8 mouse cellular contexts compared by ENCODE assay signal in the genomic region with DNA sequence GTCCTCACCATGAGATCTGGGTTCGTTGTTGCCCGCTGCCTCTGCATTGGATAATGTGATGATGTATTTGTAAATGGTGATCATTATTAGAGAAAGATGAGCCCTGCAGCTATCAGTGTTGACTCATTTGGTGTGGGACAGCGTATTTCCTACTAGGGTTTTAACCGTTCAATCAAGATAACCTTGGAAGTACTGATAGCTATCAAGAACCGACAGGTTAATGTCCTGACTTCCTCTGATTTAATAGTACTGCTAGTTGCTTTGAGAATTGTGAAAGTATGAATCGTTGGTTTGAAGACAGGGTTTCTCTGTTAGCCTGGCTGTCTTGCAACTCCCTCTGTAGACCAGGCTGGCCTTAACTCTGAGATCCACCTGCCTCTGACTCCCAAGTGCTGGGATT. TPM values are rescaled to one million over a fixed set of nuclear protein-coding genes. Genes with fewer than 3 reads are reported as not detected.
A peak's percentile ranks its signal among the peaks of the same experiment; 100 is the strongest.
DNase-seq lines count a peak whose midpoint lies in the region; ATAC-seq and TF ChIP-seq lines count a peak whose summit lies in the region.

No protein-coding gene starts in this region.

- no peaks in the 10 kb centered on the region for H3K9me3 ChIP-seq in forebrain, embryonic 15.5 days

- TF ChIP-seq POLR2A in heart, adult 2 months (IDR thresholded peaks at IDR 0.05; ENCODE audit: insufficient read depth, low read depth, low read length) = no peak

- peak overlapping the region; percentile 86 for H3K4me2 ChIP-seq in forebrain, embryonic 15.5 days (replicated peaks)

- H3K27ac ChIP-seq in heart, adult 2 months = peak overlapping the region; percentile 93
- peak overlapping the region; percentile 84 for H3K27ac ChIP-seq in forebrain, embryonic 15.5 days (replicated peaks)
- H3K27ac ChIP-seq in macrophage = peak overlapping the region; percentile 71

- peaks cover 9% of the 10 kb centered on the region for H3K36me3 ChIP-seq in heart, adult 2 months (ENCODE audit: control insufficient read depth, insufficient read depth, low read length)
- peaks cover 60% of the 10 kb centered on the region for H3K36me3 ChIP-seq in C2C12 (ENCODE audit: control insufficient read depth, insufficient read depth)
- H3K36me3 ChIP-seq in forebrain, embryonic 15.5 days = peaks cover 47% of the 10 kb centered on the region
- peaks cover 40% of the 10 kb centered on the region for H3K36me3 ChIP-seq in macrophage (ENCODE audit: inconsistent target)

- H3K79me3 ChIP-seq in C2C12 (ENCODE audit: low read depth) = peaks cover 56% of the 10 kb centered on the region

- WGBS in heart, adult 2 months = 2% methylated on average over 6 of the region's 6 CpGs
- WGBS in forebrain, embryonic 15.5 days = 6% methylated on average over 6 of the region's 6 CpGs
- 3% methylated on average over 6 of the region's 6 CpGs for WGBS in macrophage (ENCODE audit: missing documents)

- peaks cover 2% of the 10 kb centered on the region; the same call in 1 of the 2 replicates for H3K79me2 ChIP-seq in heart, adult 2 months (replicated peaks; ENCODE audit: control insufficient read depth, insufficient read depth, low read length)
- H3K79me2 ChIP-seq in C2C12 (ENCODE audit: control insufficient read depth, insufficient read depth) = peaks cover 73% of the 10 kb centered on the region
- peaks cover 61% of the 10 kb centered on the region for H3K79me2 ChIP-seq in macrophage (ENCODE audit: inconsistent target)

- intact Hi-C loops in heart, adult 2 months (cut with DNase I) = loop anchor here (1.0 to 5.0 kb wide), 3 partner anchors 10 to 163 kb away; a partner anchor contains a TSS
- intact Hi-C loops in heart, postnatal 25 days (cut with DNase I) = no loop called here

- H3K4me3 ChIP-seq in heart, adult 2 months = peak overlapping the region; percentile 92
- H3K4me3 ChIP-seq in C2C12 (ENCODE audit: insufficient read depth, poor library complexity, severe bottlenecking) (peak overlapping the region; percentile 86), macrophage (ENCODE audit: inconsistent target) (peak overlapping the region; percentile 98)
- peak overlapping the region; percentile 93 for H3K4me3 ChIP-seq in forebrain, embryonic 15.5 days

- H3K27me3 ChIP-seq in heart, adult 2 months (ENCODE audit: control insufficient read depth, insufficient read depth, low read length) = no peaks in the 10 kb centered on the region
- no peaks in the 10 kb centered on the region for H3K27me3 ChIP-seq in C2C12 (ENCODE audit: control insufficient read depth, insufficient read depth, insufficient read length)
- no peaks in the 10 kb centered on the region for H3K27me3 ChIP-seq in forebrain, embryonic 15.5 days

- ATAC-seq in forebrain, embryonic 15.5 days (replicated peaks) = no peak; the same call in 1 of the 2 replicates

- no peak for TF ChIP-seq CTCF in heart, adult 2 months (IDR thresholded peaks at IDR 0.05)
- TF ChIP-seq CTCF in C2C12 (IDR thresholded peaks at IDR 0.05; ENCODE audit: control insufficient read depth, insufficient read depth, insufficient read length) = no peak

- TF ChIP-seq EP300 in heart, adult 2 months (IDR thresholded peaks at IDR 0.05; ENCODE audit: insufficient read depth, low read depth, low read length) = no peak

- H3K9ac ChIP-seq in heart, adult 2 months (ENCODE audit: low read depth, low read length) = peak overlapping the region; percentile 85
- peak overlapping the region; percentile 90 for H3K9ac ChIP-seq in forebrain, embryonic 15.5 days (replicated peaks)

- DNase-seq in heart, adult 2 months = no peak
- no peak for DNase-seq in heart, postnatal 25 days (ENCODE audit: low spot score)
- no peak for DNase-seq in adrenal gland, postnatal 25 days
- DNase-seq in cerebellum, postnatal 25 days = no peak
- DNase-seq in cerebellum, postnatal 10 days = no peak

- peak overlapping the region; percentile 51 for H3ac ChIP-seq in C2C12 (ENCODE audit: control insufficient read depth, insufficient read length, low read depth)

- H3K4me1 ChIP-seq in heart, adult 2 months (ENCODE audit: control insufficient read depth, insufficient read depth, low read length) = peaks cover 10% of the 10 kb centered on the region
- peaks cover 32% of the 10 kb centered on the region for H3K4me1 ChIP-seq in forebrain, embryonic 15.5 days

TF ChIP-seq in C2C12, 6 proteins besides CTCF, POLR2A, EP300 and RAD21:
- TF ChIP-seq MAX (IDR thresholded peaks at IDR 0.05) (no peak), CEBPB (IDR thresholded peaks at IDR 0.05; ENCODE audit: low read depth) (no peak), MYOD1 (IDR thresholded peaks at IDR 0.05; ENCODE audit: control insufficient read depth, insufficient read length, low read depth) (no peak), USF1 (IDR thresholded peaks at IDR 0.05; ENCODE audit: low read depth) (no peak), MYOG (IDR thresholded peaks at IDR 0.05; ENCODE audit: control insufficient read depth, extremely low read depth, insufficient read length) (no peak), FOSL1 (IDR thresholded peaks at IDR 0.05; ENCODE audit: insufficient read depth, low read length, poor library complexity, severe bottlenecking) (no peak)

RNA-seq across cellular contexts. Expression of a gene that starts 0.6 kb away (rescaled TPM):
- 100 to 1,000 TPM; 251 to 294 TPM for total RNA-seq in heart, adult 2 months (2021)
- polyA plus RNA-seq in heart, adult 2 months (2012; rRNA removed) = 289 and 341 TPM in 2 replicates
- 100 to 1,000 TPM; 271 to 273 TPM for total RNA-seq in heart, postnatal 25 days (2021)
- 195 TPM for polyA plus RNA-seq in C2C12 (2012; fragmentation: generic; extraction: Trizol)
- 328 and 352 TPM in 2 replicates for polyA plus RNA-seq in forebrain, embryonic 15.5 days (2015; fragmentation: Nextera tagmentation; extraction: Ambion mirVana)
- 10 to 100 TPM in 10 of 26 experiments, 1 to 10 TPM in 14, not detected in 2; 2.7 to 19.9 (median 7.9) TPM for total RNA-seq in macrophage (2018; cell fraction: chromatin; rRNA removed)
- total RNA-seq in macrophage (2018; cell fraction: cytosol; rRNA removed) = 100 to 1,000 TPM in 19 of 26 experiments, 10 to 100 TPM in 7; 86.0 to 197 (median 118) TPM
- total RNA-seq in macrophage (2018; cell fraction: nucleus; rRNA removed) = 10 to 100 TPM in 24 of 26 experiments, 1 to 10 TPM in 2; 3.8 to 54.0 (median 23.9) TPM
- polyA plus RNA-seq in macrophage (2018) = 108 to 125 TPM (median 123 TPM) in 3 replicates
- 189 and 190 TPM in 2 replicates for total RNA-seq in adrenal gland, postnatal 25 days (2021)

RNA-seq across cellular contexts. Expression of a gene that starts 0.7 kb away (rescaled TPM):
- 100 to 1,000 TPM; 593 to 673 TPM for total RNA-seq in heart, adult 2 months (2021)
- 722 and 984 TPM in 2 replicates for polyA plus RNA-seq in heart, adult 2 months (2012; rRNA removed)
- total RNA-seq in heart, postnatal 25 days (2021) = 100 to 1,000 TPM; 709 to 741 TPM
- 244 TPM for polyA plus RNA-seq in C2C12 (2012; fragmentation: generic; extraction: Trizol)
- 197 and 209 TPM in 2 replicates for polyA plus RNA-seq in forebrain, embryonic 15.5 days (2015; fragmentation: Nextera tagmentation; extraction: Ambion mirVana)
- total RNA-seq in macrophage (2018; cell fraction: chromatin; rRNA removed) = 10 to 100 TPM in 16 of 26 experiments, 1 to 10 TPM in 10; 2.5 to 28.4 (median 11.9) TPM
- total RNA-seq in macrophage (2018; cell fraction: cytosol; rRNA removed) = 100 to 1,000 TPM; 120 to 179 (median 146) TPM
- total RNA-seq in macrophage (2018; cell fraction: nucleus; rRNA removed) = 10 to 100 TPM; 19.4 to 75.3 (median 44.1) TPM
- polyA plus RNA-seq in macrophage (2018) = 84.1 to 152 TPM (median 148 TPM) in 3 replicates
- total RNA-seq in adrenal gland, postnatal 25 days (2021) = 234 and 247 TPM in 2 replicates

RNA-seq across cellular contexts. Expression of a gene that starts 12.8 kb away (rescaled TPM):
- under 1 TPM in 1 of 2 experiments, not detected in 1; 0.31 TPM for total RNA-seq in heart, adult 2 months (2021)
- 0.50 and 0.66 TPM in 2 replicates for polyA plus RNA-seq in heart, adult 2 months (2012; rRNA removed)
- total RNA-seq in heart, postnatal 25 days (2021) = under 1 TPM; 0.39 to 0.52 TPM
- 2.5 TPM for polyA plus RNA-seq in C2C12 (2012; fragmentation: generic; extraction: Trizol)
- polyA plus RNA-seq in forebrain, embryonic 15.5 days (2015; fragmentation: Nextera tagmentation; extraction: Ambion mirVana) = 3.6 and 5.8 TPM in 2 replicates
- 1 to 10 TPM in 11 of 26 experiments, under 1 TPM in 5, not detected in 10; 0.48 to 8.8 (median 1.4) TPM for total RNA-seq in macrophage (2018; cell fraction: chromatin; rRNA removed)
- under 1 TPM; 0.17 to 0.96 (median 0.49) TPM for total RNA-seq in macrophage (2018; cell fraction: cytosol; rRNA removed)
- total RNA-seq in macrophage (2018; cell fraction: nucleus; rRNA removed) = 1 to 10 TPM in 14 of 26 experiments, under 1 TPM in 8, not detected in 4; 0.46 to 3.2 (median 1.3) TPM
- polyA plus RNA-seq in macrophage (2018) = 0.34 to 1.1 TPM (median 0.45 TPM) in 3 replicates
- total RNA-seq in adrenal gland, postnatal 25 days (2021) = 2.2 and 5.4 TPM in 2 replicates

RNA-seq across cellular contexts. Expression of a gene that starts 12.9 kb away (rescaled TPM):
- total RNA-seq in heart, adult 2 months (2021) = 10 to 100 TPM; 11.9 to 13.2 TPM
- polyA plus RNA-seq in heart, adult 2 months (2012; rRNA removed) = 3.1 and 4.6 TPM in 2 replicates
- total RNA-seq in heart, postnatal 25 days (2021) = 10 to 100 TPM; 13.8 to 14.7 TPM
- polyA plus RNA-seq in C2C12 (2012; fragmentation: generic; extraction: Trizol) (3.6 TPM), macrophage (2018) (17.0 to 40.6 TPM (median 19.3 TPM) in 3 replicates)
- polyA plus RNA-seq in forebrain, embryonic 15.5 days (2015; fragmentation: Nextera tagmentation; extraction: Ambion mirVana) = 22.8 and 23.3 TPM in 2 replicates
- 10 to 100 TPM; 18.2 to 70.8 (median 47.2) TPM for total RNA-seq in macrophage (2018; cell fraction: chromatin; rRNA removed)
- total RNA-seq in macrophage (2018; cell fraction: cytosol; rRNA removed) = 10 to 100 TPM; 16.5 to 28.0 (median 20.7) TPM
- 10 to 100 TPM; 15.8 to 62.4 (median 34.6) TPM for total RNA-seq in macrophage (2018; cell fraction: nucleus; rRNA removed)
- 25.1 and 28.6 TPM in 2 replicates for total RNA-seq in adrenal gland, postnatal 25 days (2021)

RNA-seq across cellular contexts. Expression of a gene that starts 43.2 kb away (rescaled TPM):
- total RNA-seq in heart, adult 2 months (2021) = not detected
- not detected in 2 replicates for polyA plus RNA-seq in heart, adult 2 months (2012; rRNA removed)
- not detected for total RNA-seq in heart, postnatal 25 days (2021)
- polyA plus RNA-seq in C2C12 (2012; fragmentation: generic; extraction: Trizol) (not detected), macrophage (2018) (not detected in 3 replicates)
- 0.19 and 0.31 TPM in 2 replicates for polyA plus RNA-seq in forebrain, embryonic 15.5 days (2015; fragmentation: Nextera tagmentation; extraction: Ambion mirVana)
- 1 to 10 TPM in 1 of 26 experiments, not detected in 25; 2.0 TPM for total RNA-seq in macrophage (2018; cell fraction: chromatin; rRNA removed)
- total RNA-seq in macrophage (2018; cell fraction: cytosol; rRNA removed) = under 1 TPM in 7 of 26 experiments, not detected in 19; 0.14 to 0.47 (median 0.19) TPM
- total RNA-seq in macrophage (2018; cell fraction: nucleus; rRNA removed) = under 1 TPM in 1 of 26 experiments, not detected in 25; 0.53 TPM
- not detected in 2 replicates for total RNA-seq in adrenal gland, postnatal 25 days (2021)
